ENCODE assay signal across 8 mouse cellular contexts in genomic region chr13:116711866-116712593, GRCm38 (mm10).
A peak's percentile ranks its signal among the peaks of the same experiment; 100 is the strongest.
DNase-seq lines count a peak whose midpoint lies in the region; ATAC-seq and TF ChIP-seq lines count a peak whose summit lies in the region.

No protein-coding gene starts in this region.

- peak; percentile 62 for ATAC-seq in embryonic facial prominence, embryonic 13.5 days (ENCODE audit: insufficient number of reproducible peaks, insufficient read depth, low FRiP score, low TSS enrichment, low read depth)
- peak; percentile 82 for ATAC-seq in heart, embryonic 16.5 days (replicated peaks; ENCODE audit: extremely low read depth, insufficient read depth, low FRiP score)
- 0 out of 2 replicates have a peak, but pooled peaks have one; percentile 50 for ATAC-seq in liver, embryonic 14.5 days (ENCODE audit: insufficient read depth)
- ATAC-seq in neural tube, embryonic 11.5 days (ENCODE audit: insufficient read depth, low FRiP score, low TSS enrichment): peak; percentile 73

- TF ChIP-seq EP300 in liver, embryonic 14.5 days (IDR thresholded peaks at IDR 0.05; ENCODE audit: low read depth): no peak

- peaks cover 71% of the 10 kb centered on the region for H3K27me3 ChIP-seq in embryonic facial prominence, embryonic 13.5 days
- peaks cover 33% of the 10 kb centered on the region for H3K27me3 ChIP-seq in heart, embryonic 16.5 days (ENCODE audit: control insufficient read depth, insufficient read depth, low read length)
- H3K27me3 ChIP-seq in liver, embryonic 14.5 days (ENCODE audit: control insufficient read depth, insufficient read depth, low read length): peaks cover 51% of the 10 kb centered on the region
- H3K27me3 ChIP-seq in neural tube, embryonic 11.5 days (ENCODE audit: control insufficient read depth, insufficient read depth, low read length): peaks cover 48% of the 10 kb centered on the region

- peak overlapping the region; percentile 31 for H3K4me3 ChIP-seq in embryonic facial prominence, embryonic 13.5 days
- peak overlapping the region; percentile 56 for H3K4me3 ChIP-seq in heart, embryonic 16.5 days (ENCODE audit: low read length)
- peak overlapping the region in 1 of 2 experiments; percentile 18; a peak in 1 of 4 replicates for H3K4me3 ChIP-seq in liver, embryonic 14.5 days (ENCODE audit: insufficient read depth in 1 of 2, low read depth in 2 of 2, low read length in 2 of 2)
- peak overlapping the region; percentile 19; the same call in 1 of the 2 replicates for H3K4me3 ChIP-seq in neural tube, embryonic 11.5 days (ENCODE audit: low read depth, low read length)

- no peak overlapping the region for H3K27ac ChIP-seq in embryonic facial prominence, embryonic 13.5 days
- no peak overlapping the region for H3K27ac ChIP-seq in heart, embryonic 16.5 days (ENCODE audit: low read length)
- H3K27ac ChIP-seq in liver, embryonic 14.5 days: no peak overlapping the region
- peak overlapping the region; percentile 17; the same call in 1 of the 2 replicates for H3K27ac ChIP-seq in neural tube, embryonic 11.5 days (ENCODE audit: low read depth, low read length)

- DNase-seq in CD4-positive helper T cell, adult 2 months (ENCODE audit: low read depth, low spot score): peak; percentile 21
- DNase-seq in adrenal gland, adult 2 months: peak; percentile 60
- DNase-seq in kidney, postnatal 25 days: peak; percentile 70 to 77
- peak in 2 of 3 experiments; percentile 6 to 17 for DNase-seq in liver, embryonic 14.5 days (ENCODE audit: low read depth in 3 of 3, low spot score in 3 of 3)
- DNase-seq in neural tube, embryonic 11.5 days (ENCODE audit: low spot score): peak; percentile 82
- peak; percentile 20 for DNase-seq in thymus, postnatal 14 days

- no peaks in the 10 kb centered on the region for H3K36me3 ChIP-seq in embryonic facial prominence, embryonic 13.5 days
- H3K36me3 ChIP-seq in heart, embryonic 16.5 days (ENCODE audit: control insufficient read depth, insufficient read depth): no peaks in the 10 kb centered on the region
- H3K36me3 ChIP-seq in liver, embryonic 14.5 days (replicated peaks; ENCODE audit: control insufficient read depth, insufficient read depth, low read depth): no peaks in the 10 kb centered on the region
- H3K36me3 ChIP-seq in neural tube, embryonic 11.5 days (ENCODE audit: control insufficient read depth, insufficient read depth, low read length): no peaks in the 10 kb centered on the region

- TF ChIP-seq CTCF in liver, embryonic 14.5 days (IDR thresholded peaks at IDR 0.05; ENCODE audit: low read depth): peak; percentile 64

- H3K4me1 ChIP-seq in embryonic facial prominence, embryonic 13.5 days: peaks cover 18% of the 10 kb centered on the region
- peaks cover 3% of the 10 kb centered on the region; the same call in 1 of the 2 replicates for H3K4me1 ChIP-seq in heart, embryonic 16.5 days (ENCODE audit: control insufficient read depth, insufficient read depth, low read length)
- H3K4me1 ChIP-seq in liver, embryonic 14.5 days (replicated peaks; ENCODE audit: control insufficient read depth in 2 of 2, insufficient read depth in 2 of 2, low read length in 1 of 2): no peaks in the 10 kb centered on the region
- peaks cover 11% of the 10 kb centered on the region for H3K4me1 ChIP-seq in neural tube, embryonic 11.5 days (ENCODE audit: control insufficient read depth, insufficient read depth, low read length)

- under 1% methylated on average over 24 of the region's 24 CpGs for WGBS in embryonic facial prominence, embryonic 13.5 days
- under 1% methylated on average over 24 of the region's 24 CpGs for WGBS in heart, embryonic 16.5 days
- under 1% methylated on average over 24 of the region's 24 CpGs for WGBS in liver, embryonic 14.5 days (ENCODE audit: insufficient replicate concordance)
- under 1% methylated on average over 24 of the region's 24 CpGs for whole genome bisulfite sequencing in neural tube, embryonic 11.5 days

- no peaks in the 10 kb centered on the region for H3K9me3 ChIP-seq in embryonic facial prominence, embryonic 13.5 days
- no peaks in the 10 kb centered on the region for H3K9me3 ChIP-seq in heart, embryonic 16.5 days (replicated peaks; ENCODE audit: control insufficient read depth, low read length)
- H3K9me3 ChIP-seq in liver, embryonic 14.5 days (ENCODE audit: control insufficient read depth, low read length): no peaks in the 10 kb centered on the region
- no peaks in the 10 kb centered on the region for H3K9me3 ChIP-seq in neural tube, embryonic 11.5 days (ENCODE audit: control insufficient read depth, low read length)

- H3K4me2 ChIP-seq in embryonic facial prominence, embryonic 13.5 days: peak overlapping the region; percentile 58
- H3K4me2 ChIP-seq in heart, embryonic 16.5 days (ENCODE audit: low read depth, low read length): peak overlapping the region; percentile 91
- peak overlapping the region; percentile 46 for H3K4me2 ChIP-seq in liver, embryonic 14.5 days (ENCODE audit: low read depth)
- H3K4me2 ChIP-seq in neural tube, embryonic 11.5 days (ENCODE audit: low read depth): peak overlapping the region; percentile 36

- 0 out of 2 replicates have a peak overlapping the region, but pooled peaks have one; percentile 27 for H3K9ac ChIP-seq in embryonic facial prominence, embryonic 13.5 days
- peak overlapping the region; percentile 12 for H3K9ac ChIP-seq in heart, embryonic 16.5 days (ENCODE audit: low read length)
- H3K9ac ChIP-seq in liver, embryonic 14.5 days (replicated peaks): no peak overlapping the region
- H3K9ac ChIP-seq in neural tube, embryonic 11.5 days (ENCODE audit: low read length): no peak overlapping the region

Comparison
In these comparisons a context has a peak if more than half of its experiments do, and no peak if none do; other contexts are left out.
1. DNase-seq: peak in every context shown above with its lines; median percentile 82 in neural tube, embryonic 11.5 days; 74 in kidney, postnatal 25 days; 60 in adrenal gland, adult 2 months; 21 in CD4-positive helper T cell, adult 2 months; 20 in thymus, postnatal 14 days; 12 in liver, embryonic 14.5 days.
2. H3K4me2 ChIP-seq: peak in every context shown above with its lines; median percentile 91 in heart, embryonic 16.5 days; 58 in embryonic facial prominence, embryonic 13.5 days; 46 in liver, embryonic 14.5 days; 36 in neural tube, embryonic 11.5 days.
3. H3K9ac ChIP-seq: peak in embryonic facial prominence, embryonic 13.5 days (single experiment) and heart, embryonic 16.5 days (single experiment); none in liver, embryonic 14.5 days (single experiment) and neural tube, embryonic 11.5 days (single experiment).
4. Peak in every context shown above with its lines, with median percentiles within 50 percentile points of each other: ATAC-seq.